Mouse (Mus musculus): Measurements from ENCODE around the gene St8sia1.

DNA sequence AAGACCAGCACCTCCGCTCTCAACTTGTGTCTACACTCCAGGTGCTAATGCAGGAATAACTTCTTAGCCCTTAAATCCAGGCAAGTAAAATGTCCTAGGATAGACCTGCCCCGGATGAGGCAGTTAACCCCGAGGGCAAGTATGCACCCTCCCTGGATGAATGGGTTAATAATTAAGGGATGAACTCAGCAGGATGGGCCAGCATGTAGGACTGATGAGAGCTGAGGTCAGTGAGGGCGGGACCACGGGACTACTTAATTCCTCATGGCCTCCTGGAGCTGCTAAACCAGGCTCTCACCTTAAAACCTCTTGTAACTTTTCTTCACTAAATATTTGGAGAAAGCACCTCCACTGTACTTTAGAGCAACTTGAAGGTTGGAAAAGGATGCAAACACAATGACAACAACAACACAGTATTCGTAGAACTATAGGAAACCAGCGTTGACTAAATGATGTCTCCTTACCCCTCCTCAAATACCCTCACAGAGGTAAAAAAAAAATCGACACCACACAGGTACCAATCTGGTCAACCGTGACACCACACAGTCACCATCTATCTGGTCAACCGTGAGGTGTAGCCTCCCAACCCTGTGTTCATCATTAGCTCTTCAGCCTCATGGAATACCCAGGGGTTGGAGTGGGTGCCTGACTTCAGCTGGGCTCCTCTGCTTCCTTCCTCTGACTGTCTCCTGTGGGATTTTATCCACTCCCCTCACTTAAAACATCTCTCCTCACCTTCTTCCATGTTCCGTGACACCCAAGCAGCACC, 90.3 kb downstream of the St8sia1 start:
- TF ChIP-seq CTCF (IDR thresholded peaks at IDR 0.05; ENCODE audit: control insufficient read depth, insufficient read depth, insufficient replicate concordance, low read depth, low read length): no peak
- TF ChIP-seq POLR2A (IDR thresholded peaks at IDR 0.05; ENCODE audit: control insufficient read depth, low read depth, low read length): no peak
